Mouse (Mus musculus): ENCODE data around the gene Tmem82. TPM values are rescaled to one million over a fixed set of nuclear protein-coding genes. Genes with fewer than 3 reads are reported as not detected.

The Tmem82 gene
- polyA plus RNA-seq, 1 experiment: 3.4 TPM

GRCm38 (mm10) chr4:141625774-141626550 lies 7.5 kb upstream of the Tmem82 start:
- Histone ChIP-seq H3K9ac (ENCODE audit: low read depth, poor library complexity, severe bottlenecking) (no peak overlapping the region), H3K27me3 (ENCODE audit: control insufficient read depth, insufficient read depth, low read length, poor library complexity, severe bottlenecking) (no peaks in the 10 kb centered on the region), H3K36me3 (ENCODE audit: control insufficient read depth, insufficient read depth, low read length, poor library complexity, severe bottlenecking) (no peaks in the 10 kb centered on the region), H3K27ac (ENCODE audit: insufficient read depth, low read length) (no peak overlapping the region), H3K9me3 (replicated peaks; ENCODE audit: control insufficient read depth, insufficient read depth, low read length, poor library complexity, severe bottlenecking) (no peaks in the 10 kb centered on the region), H3K4me1 (ENCODE audit: control insufficient read depth, insufficient read depth, low read length) (peaks cover 3% of the 10 kb centered on the region), H3K4me3 (ENCODE audit: low read depth, low read length) (no peak overlapping the region)
- TF ChIP-seq CTCF (IDR thresholded peaks at IDR 0.05; ENCODE audit: low read depth, low read length) (no peak), POLR2A (IDR thresholded peaks at IDR 0.05; ENCODE audit: insufficient read depth, low read length) (no peak), EP300 (IDR thresholded peaks at IDR 0.05; ENCODE audit: insufficient read depth, low read depth, low read length) (no peak)

GRCm38 (mm10) chr4:141624983-141625773 lies 6.7 kb upstream of the Tmem82 start:
- TF ChIP-seq CTCF (IDR thresholded peaks at IDR 0.05; ENCODE audit: low read depth, low read length) (peak; percentile 71), POLR2A (IDR thresholded peaks at IDR 0.05; ENCODE audit: insufficient read depth, low read length) (no peak)
- Histone ChIP-seq H3K4me3 (ENCODE audit: low read depth, low read length) (no peak overlapping the region), H3K36me3 (ENCODE audit: control insufficient read depth, insufficient read depth, low read length, poor library complexity, severe bottlenecking) (no peaks in the 10 kb centered on the region), H3K9ac (ENCODE audit: low read depth, poor library complexity, severe bottlenecking) (no peak overlapping the region), H3K27ac (ENCODE audit: insufficient read depth, low read length) (no peak overlapping the region), H3K9me3 (replicated peaks; ENCODE audit: control insufficient read depth, insufficient read depth, low read length, poor library complexity, severe bottlenecking) (no peaks in the 10 kb centered on the region), H3K4me1 (ENCODE audit: control insufficient read depth, insufficient read depth, low read length) (peaks cover 3% of the 10 kb centered on the region), H3K27me3 (ENCODE audit: control insufficient read depth, insufficient read depth, low read length, poor library complexity, severe bottlenecking) (no peaks in the 10 kb centered on the region)

GRCm38 (mm10) chr4:141624134-141624533 lies 5.7 kb upstream of the Tmem82 start:
- Histone ChIP-seq H3K4me3 (ENCODE audit: low read depth, low read length) (no peak overlapping the region), H3K4me1 (ENCODE audit: control insufficient read depth, insufficient read depth, low read length) (peaks cover 3% of the 10 kb centered on the region), H3K27me3 (ENCODE audit: control insufficient read depth, insufficient read depth, low read length, poor library complexity, severe bottlenecking) (no peaks in the 10 kb centered on the region), H3K9ac (ENCODE audit: low read depth, poor library complexity, severe bottlenecking) (no peak overlapping the region), H3K36me3 (ENCODE audit: control insufficient read depth, insufficient read depth, low read length, poor library complexity, severe bottlenecking) (no peaks in the 10 kb centered on the region), H3K9me3 (replicated peaks; ENCODE audit: control insufficient read depth, insufficient read depth, low read length, poor library complexity, severe bottlenecking) (no peaks in the 10 kb centered on the region), H3K27ac (ENCODE audit: insufficient read depth, low read length) (no peak overlapping the region)
- TF ChIP-seq EP300 (IDR thresholded peaks at IDR 0.05; ENCODE audit: insufficient read depth, low read depth, low read length): no peak
- no peak for TF ChIP-seq CTCF (IDR thresholded peaks at IDR 0.05; ENCODE audit: low read depth, low read length)
- no peak for TF ChIP-seq POLR2A (IDR thresholded peaks at IDR 0.05; ENCODE audit: insufficient read depth, low read length)

GRCm38 (mm10) chr4:141623666-141624065 lies 5.2 kb upstream of the Tmem82 start, which contains the start of gene Slc25a34:
Gene Slc25a34, minus strand, starts transcription at chr4:141623821.
- Histone ChIP-seq H3K36me3 (ENCODE audit: control insufficient read depth, insufficient read depth, low read length, poor library complexity, severe bottlenecking) (no peaks in the 10 kb centered on the region), H3K9me3 (replicated peaks; ENCODE audit: control insufficient read depth, insufficient read depth, low read length, poor library complexity, severe bottlenecking) (no peaks in the 10 kb centered on the region), H3K4me1 (ENCODE audit: control insufficient read depth, insufficient read depth, low read length) (peaks cover 3% of the 10 kb centered on the region), H3K4me3 (ENCODE audit: low read depth, low read length) (no peak within 1 kb of the TSS), H3K27ac (ENCODE audit: insufficient read depth, low read length) (no peak within 1 kb of the TSS), H3K27me3 (ENCODE audit: control insufficient read depth, insufficient read depth, low read length, poor library complexity, severe bottlenecking) (no peaks in the 10 kb centered on the region), H3K9ac (ENCODE audit: low read depth, poor library complexity, severe bottlenecking) (no peak within 1 kb of the TSS)
- no peak for TF ChIP-seq EP300 (IDR thresholded peaks at IDR 0.05; ENCODE audit: insufficient read depth, low read depth, low read length)
- no peak for TF ChIP-seq CTCF (IDR thresholded peaks at IDR 0.05; ENCODE audit: low read depth, low read length)
- no peak for TF ChIP-seq POLR2A (IDR thresholded peaks at IDR 0.05; ENCODE audit: insufficient read depth, low read length)

GRCm38 (mm10) chr4:141623037-141623436 lies 4.6 kb upstream of the Tmem82 start:
- no peaks in the 10 kb centered on the region for H3K27me3 ChIP-seq (ENCODE audit: control insufficient read depth, insufficient read depth, low read length, poor library complexity, severe bottlenecking)
- no peak overlapping the region for H3K27ac ChIP-seq (ENCODE audit: insufficient read depth, low read length)
- TF ChIP-seq POLR2A (IDR thresholded peaks at IDR 0.05; ENCODE audit: insufficient read depth, low read length): no peak
- no peak for TF ChIP-seq EP300 (IDR thresholded peaks at IDR 0.05; ENCODE audit: insufficient read depth, low read depth, low read length)
- TF ChIP-seq CTCF (IDR thresholded peaks at IDR 0.05; ENCODE audit: low read depth, low read length): no peak
- peaks cover 3% of the 10 kb centered on the region for H3K4me1 ChIP-seq (ENCODE audit: control insufficient read depth, insufficient read depth, low read length)
- no peak overlapping the region for H3K4me3 ChIP-seq (ENCODE audit: low read depth, low read length)
- no peak overlapping the region for H3K9ac ChIP-seq (ENCODE audit: low read depth, poor library complexity, severe bottlenecking)
- H3K36me3 ChIP-seq (ENCODE audit: control insufficient read depth, insufficient read depth, low read length, poor library complexity, severe bottlenecking): no peaks in the 10 kb centered on the region
- no peaks in the 10 kb centered on the region for H3K9me3 ChIP-seq (replicated peaks; ENCODE audit: control insufficient read depth, insufficient read depth, low read length, poor library complexity, severe bottlenecking)

GRCm38 (mm10) chr4:141622580-141622979 lies 4.1 kb upstream of the Tmem82 start:
- H3K4me1 ChIP-seq (ENCODE audit: control insufficient read depth, insufficient read depth, low read length): peaks cover 3% of the 10 kb centered on the region
- no peaks in the 10 kb centered on the region for H3K36me3 ChIP-seq (ENCODE audit: control insufficient read depth, insufficient read depth, low read length, poor library complexity, severe bottlenecking)
- no peak overlapping the region for H3K27ac ChIP-seq (ENCODE audit: insufficient read depth, low read length)
- H3K27me3 ChIP-seq (ENCODE audit: control insufficient read depth, insufficient read depth, low read length, poor library complexity, severe bottlenecking): no peaks in the 10 kb centered on the region
- no peak overlapping the region for H3K9ac ChIP-seq (ENCODE audit: low read depth, poor library complexity, severe bottlenecking)
- TF ChIP-seq EP300 (IDR thresholded peaks at IDR 0.05; ENCODE audit: insufficient read depth, low read depth, low read length) (no peak), POLR2A (IDR thresholded peaks at IDR 0.05; ENCODE audit: insufficient read depth, low read length) (no peak), CTCF (IDR thresholded peaks at IDR 0.05; ENCODE audit: low read depth, low read length) (no peak)
- no peak overlapping the region for H3K4me3 ChIP-seq (ENCODE audit: low read depth, low read length)
- H3K9me3 ChIP-seq (replicated peaks; ENCODE audit: control insufficient read depth, insufficient read depth, low read length, poor library complexity, severe bottlenecking): no peaks in the 10 kb centered on the region

Data from ES-Bruce4 (cell line).